Mouse (Mus musculus) c-Kit-negative CD71-positive TER-119-positive erythroid progenitor cells, embryonic 14.5 days (primary cell): Measurements from ENCODE around the gene Gm6904.
"Not testable (repeated sequence)": the region's sequence is repeated elsewhere in the genome, so short reads cannot be mapped to it uniquely, and the experiment has no call there.

Experiments
- DNase-seq: peaks from one replicate; pipeline ENCODE4 v3.0.0-alpha.2; 2013; ENCODE audit warnings: low read depth, low spot score

The Gm6904 gene

GRCm38 (mm10) chr14:59260056-59260455 lies at the start of gene Gm6904:
Gene Gm6904 (minus strand): TSS chr14:59260216.
- DNase-seq: no peak

DNA sequence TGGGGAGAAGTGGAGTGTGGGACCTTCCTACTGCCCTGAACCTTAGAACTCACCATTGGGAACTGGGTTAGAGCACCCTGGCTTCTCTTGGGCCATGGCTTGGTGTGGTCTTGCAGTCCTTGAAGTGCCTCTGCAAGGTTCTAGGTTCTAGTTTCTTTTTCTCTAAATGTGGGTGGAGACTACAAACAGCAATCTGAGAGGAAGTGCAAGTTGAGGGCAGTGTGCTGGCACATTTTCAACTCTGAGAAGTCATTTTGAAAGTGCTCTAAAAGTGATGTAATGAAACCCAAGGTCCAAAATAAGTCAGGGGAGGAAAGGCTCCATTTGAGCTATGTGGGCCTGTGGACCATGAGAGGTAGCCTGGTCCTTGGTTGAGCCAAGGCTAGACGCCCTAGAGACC lies 37.4 kb upstream of the Gm6904 start, which contains the start of gene Phf11a:
TSS of gene Phf11a (minus strand) at position 132 of the 400 bp plus-strand sequence.
- not testable (repeated sequence) for DNase-seq

- not testable (repeated sequence) for DNase-seq
Observed at GRCm38 (mm10) chr14:59291769-59292168, 31.8 kb upstream of the Gm6904 start.

GRCm38 (mm10) chr14:59274961-59275360 lies 14.9 kb upstream of the Gm6904 start:
- DNase-seq: not testable (repeated sequence)

GRCm38 (mm10) chr14:59255861-59256260 lies 4.2 kb downstream of the Gm6904 start:
- not testable (repeated sequence) for DNase-seq

- DNase-seq: not testable (repeated sequence)
Observed at GRCm38 (mm10) chr14:59250350-59250749, 9.7 kb downstream of the Gm6904 start.

- no peak for DNase-seq
Observed at GRCm38 (mm10) chr14:59233635-59234034, 26.4 kb downstream of the Gm6904 start.

GRCm38 (mm10) chr14:59232003-59232402 lies 28.0 kb downstream of the Gm6904 start:
- DNase-seq: no peak

DNA sequence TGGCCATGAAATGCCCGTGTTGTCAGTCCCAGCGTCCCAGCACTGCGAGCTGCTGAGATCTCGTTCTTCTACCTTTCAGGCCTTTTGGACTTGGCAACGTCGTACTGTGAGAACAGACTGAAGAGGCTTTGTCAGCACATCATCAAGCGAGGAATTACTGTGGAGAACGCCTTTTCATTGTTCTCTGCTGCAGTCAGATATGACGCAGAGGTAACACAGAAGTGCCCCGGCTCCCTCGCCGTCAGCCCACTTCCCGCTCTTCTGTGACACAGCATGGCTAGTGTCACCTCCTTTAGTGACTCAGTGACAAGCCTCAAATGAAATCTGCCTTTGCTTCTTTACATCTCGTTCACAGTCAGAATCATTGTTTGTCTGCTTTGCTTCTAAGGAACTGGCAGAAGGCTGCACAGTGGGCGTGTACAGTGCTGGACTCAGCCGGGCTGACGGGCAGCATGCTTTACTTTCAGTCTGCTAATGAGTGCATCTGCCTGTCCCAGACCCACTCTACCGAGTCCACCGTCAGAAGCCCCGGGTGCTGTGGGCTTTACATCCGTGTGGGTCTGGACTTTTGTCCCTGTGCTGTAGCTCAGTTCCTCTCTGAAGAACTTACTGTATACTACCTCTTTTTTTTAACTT lies 29.6 kb downstream of the Gm6904 start:
- DNase-seq: no peak

DNA sequence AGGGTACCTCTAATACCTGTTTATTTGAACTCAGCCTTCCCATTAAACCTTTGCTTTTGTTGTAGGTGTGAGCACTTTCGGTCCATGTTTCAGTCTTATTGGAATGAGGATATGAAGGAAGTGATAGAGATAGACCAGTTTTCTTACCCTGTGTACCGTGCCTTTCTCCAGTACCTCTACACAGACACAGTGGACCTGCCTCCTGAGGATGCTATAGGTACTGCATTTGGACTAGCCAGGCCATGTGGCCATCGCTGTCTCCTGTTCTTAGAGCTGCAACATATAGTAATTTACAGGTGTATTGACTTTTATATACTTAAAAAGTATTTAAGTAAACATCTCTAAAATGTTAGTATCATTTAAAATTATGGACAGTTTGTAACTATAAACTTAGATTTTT lies 30.2 kb downstream of the Gm6904 start:
- no peak for DNase-seq

DNA sequence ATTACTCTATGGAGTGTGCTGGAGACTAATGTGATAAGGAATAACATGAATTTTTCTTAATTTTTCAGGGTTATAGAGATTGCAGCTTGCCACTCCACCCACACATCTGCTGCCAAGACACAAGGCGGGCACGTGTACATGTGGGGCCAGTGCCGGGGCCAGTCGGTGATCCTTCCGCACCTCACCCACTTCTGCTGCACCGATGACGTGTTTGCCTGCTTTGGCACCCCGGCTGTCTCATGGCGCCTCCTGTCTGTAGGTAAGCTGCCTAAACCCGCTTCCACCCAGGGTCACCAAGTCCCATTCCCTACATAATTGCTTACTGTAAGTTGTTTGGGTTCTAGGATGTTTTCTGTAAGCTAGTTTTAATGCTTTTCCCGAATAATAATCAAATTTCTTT lies 33.8 kb downstream of the Gm6904 start:
- DNase-seq: no peak

DNA sequence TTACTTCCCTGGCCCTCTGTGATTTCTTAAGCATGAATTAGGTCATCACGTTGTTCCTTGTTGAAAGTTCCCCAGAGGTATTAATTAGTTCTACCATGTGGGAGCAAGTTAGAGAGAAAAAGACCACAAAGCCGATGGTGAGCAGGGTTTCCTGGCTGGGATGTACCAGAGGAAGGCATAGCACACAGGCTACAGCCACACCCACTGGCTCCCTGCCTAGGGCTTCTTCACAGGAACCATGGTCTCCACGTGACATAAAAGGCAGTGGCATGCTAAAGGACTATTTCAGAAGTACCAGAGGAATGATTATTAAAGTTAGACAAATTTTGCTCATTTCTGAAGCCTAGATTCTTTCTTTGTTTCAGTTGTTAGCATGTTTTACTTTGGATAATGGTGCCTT lies 40.8 kb downstream of the Gm6904 start:
- DNase-seq: no peak

DNA sequence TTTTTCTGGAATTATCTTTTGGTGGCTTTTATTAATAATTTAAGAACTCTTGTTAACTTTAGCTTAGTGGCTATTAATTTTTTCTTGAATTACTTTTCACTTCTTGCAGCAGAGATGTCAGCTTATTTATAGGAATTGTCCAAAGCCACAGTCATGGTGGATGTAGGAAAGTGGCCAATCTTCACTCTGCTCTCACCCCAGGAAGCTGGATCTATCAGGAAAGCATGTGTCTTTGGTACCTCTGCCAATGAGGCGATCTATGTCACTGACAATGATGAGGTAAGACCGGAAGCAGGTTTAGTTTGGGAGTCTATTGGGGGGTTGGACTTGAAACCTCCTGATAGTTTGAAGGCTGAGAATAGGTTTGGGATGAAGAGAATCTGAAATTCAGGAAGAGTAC lies 50.2 kb downstream of the Gm6904 start:
- no peak for DNase-seq

GRCm38 (mm10) chr14:59209003-59209402 lies 51.0 kb downstream of the Gm6904 start:
- no peak for DNase-seq

GRCm38 (mm10) chr14:59205976-59206583 lies 53.9 kb downstream of the Gm6904 start:
- no peak for DNase-seq

DNA sequence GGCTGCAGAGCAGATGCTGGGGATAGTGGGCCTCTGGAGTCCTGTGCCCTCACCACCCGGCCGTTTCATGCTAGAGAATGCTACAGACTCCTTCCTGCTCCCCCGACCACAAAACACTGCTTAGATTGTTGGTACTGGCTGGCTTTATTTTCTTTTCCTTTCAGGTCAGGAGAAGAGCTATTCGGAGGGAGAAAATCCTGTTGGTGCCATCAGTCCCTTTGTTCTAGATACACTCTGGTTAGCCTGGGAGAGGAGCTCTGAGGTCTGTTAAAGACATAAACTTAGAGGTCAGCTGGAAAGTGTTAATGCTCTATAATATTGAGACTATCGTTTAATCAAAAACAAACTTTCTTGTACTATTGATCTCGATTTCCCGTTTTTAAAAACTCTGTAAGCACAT lies 54.6 kb downstream of the Gm6904 start:
- no peak for DNase-seq

GRCm38 (mm10) chr14:59201604-59202215 lies 58.3 kb downstream of the Gm6904 start:
- DNase-seq: no peak

- peak; percentile 85 for DNase-seq
Observed at GRCm38 (mm10) chr14:59200711-59201603, 59.1 kb downstream of the Gm6904 start, which contains the start of gene Rcbtb1. Gene Rcbtb1 (plus strand): TSS chr14:59201209.
